Mouse (Mus musculus) hematopoietic stem cell, adult 5-6 weeks (primary cell): ENCODE results near the gene Dnaaf1. TPM values are rescaled to one million over a fixed set of nuclear protein-coding genes. Genes with fewer than 3 reads are reported as not detected.

ENCODE experiments used
- ATAC-seq, 2 experiments: fragments of 125-278 bp in 1 of 2; replicated peaks in 1 of 2; 2 replicates each; pipeline ENCODE4 v1.8.0; 2016 to 2017; ENCODE audit warnings: inconsistent platforms in 2 of 2, mild to moderate bottlenecking in 2 of 2, moderate number of reproducible peaks in 2 of 2, low read depth in 1 of 2, moderate TSS enrichment in 1 of 2; ENCODE audit not compliant: low FRiP score in 2 of 2, poor library complexity in 2 of 2, severe bottlenecking in 2 of 2, insufficient read depth in 1 of 2, low TSS enrichment in 1 of 2
- total RNA-seq: library from RNA; stranded (forward); fragments of 172-1452, 232-1000 nt; gene quantifications from 2 replicates; pipeline ENCODE4 v1.2.3, GENCODE M21; 2017

The Dnaaf1 gene
- total RNA-seq, 1 experiment from 2014 or later = not detected

- ATAC-seq = 0 out of 4 replicates have a peak, but pooled peaks of 1 of the 2 experiments have one; percentile 15
These were observed 60.3 kb downstream of the Dnaaf1 start, which contains the start of gene Kcng4 for GRCm38 (mm10) chr8:119635378-119635777. Kcng4 (minus strand) TSS chr8:119635680.

- ATAC-seq = no peak
These were observed 60.9 kb downstream of the Dnaaf1 start for GRCm38 (mm10) chr8:119635958-119636357.

- no peak for ATAC-seq
These were observed 61.7 kb downstream of the Dnaaf1 start for GRCm38 (mm10) chr8:119636766-119637165.

- ATAC-seq = no peak
These were observed 62.3 kb downstream of the Dnaaf1 start for GRCm38 (mm10) chr8:119637381-119637780.

- no peak for ATAC-seq
These were observed 63.2 kb downstream of the Dnaaf1 start for GRCm38 (mm10) chr8:119638261-119638660.

DNA sequence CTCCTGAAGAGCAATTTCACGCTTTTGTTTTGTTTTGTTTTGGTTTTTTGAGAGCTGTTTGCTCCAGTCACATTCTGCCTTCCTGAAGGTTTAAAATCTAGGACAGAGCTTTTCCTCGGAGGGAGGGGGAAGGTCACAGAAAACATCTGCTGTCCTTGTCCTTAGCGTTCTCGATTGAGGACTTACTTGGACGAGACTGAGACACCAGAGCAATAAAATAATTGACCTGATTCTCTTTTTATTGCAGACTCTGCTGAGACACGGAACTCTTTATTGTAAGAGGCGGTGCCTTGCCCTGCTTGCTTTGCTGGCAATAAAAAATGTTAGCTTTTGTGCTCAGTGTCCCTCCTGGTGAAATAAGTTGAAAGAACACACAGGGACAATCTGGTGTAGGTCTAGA lies 64.8 kb downstream of the Dnaaf1 start:
- no peak for ATAC-seq

DNA sequence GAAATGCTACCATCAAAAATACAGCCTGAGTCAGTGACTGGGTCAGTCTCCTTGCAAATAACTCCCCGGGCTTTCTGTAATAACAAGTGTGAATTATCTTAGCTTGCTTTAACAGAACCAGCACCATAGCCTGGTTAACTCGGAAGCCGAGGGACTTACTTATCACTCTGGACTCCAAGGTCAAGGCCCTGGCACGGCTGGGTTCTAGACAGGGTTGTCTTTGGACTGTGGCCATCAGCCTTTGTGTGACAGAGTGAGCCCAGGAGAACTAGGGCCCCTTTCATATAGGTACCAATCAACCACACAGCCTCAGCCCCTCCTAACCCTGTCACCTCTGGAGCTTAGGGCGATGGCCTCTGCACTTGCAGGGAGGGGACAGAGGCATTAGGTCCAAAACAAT lies 66.0 kb downstream of the Dnaaf1 start:
- ATAC-seq = no peak

DNA sequence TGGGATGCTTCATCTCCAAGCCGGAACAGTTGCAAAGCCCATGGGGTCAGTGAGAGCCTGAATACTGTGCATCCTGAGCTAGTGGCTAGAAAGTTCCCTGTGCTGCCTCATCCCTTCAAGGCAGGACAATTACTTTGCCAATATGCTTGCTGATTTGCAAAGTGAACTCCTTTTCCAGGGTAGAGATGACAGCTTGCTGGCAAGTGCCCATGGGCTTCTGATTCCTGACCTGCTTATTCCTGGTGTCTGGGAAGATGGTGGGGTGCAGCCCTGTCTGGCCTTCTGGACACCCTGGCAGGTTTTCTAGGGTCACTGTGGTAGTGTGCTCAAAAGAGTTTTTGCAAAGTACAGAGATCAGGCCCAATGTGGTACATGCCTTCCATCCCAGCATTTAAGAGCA lies 67.9 kb downstream of the Dnaaf1 start:
- no peak for ATAC-seq

GRCm38 (mm10) chr8:119644429-119644960 lies 69.5 kb downstream of the Dnaaf1 start:
- no peak for ATAC-seq

GRCm38 (mm10) chr8:119644981-119645597 lies 70.1 kb downstream of the Dnaaf1 start:
- no peak for ATAC-seq

DNA sequence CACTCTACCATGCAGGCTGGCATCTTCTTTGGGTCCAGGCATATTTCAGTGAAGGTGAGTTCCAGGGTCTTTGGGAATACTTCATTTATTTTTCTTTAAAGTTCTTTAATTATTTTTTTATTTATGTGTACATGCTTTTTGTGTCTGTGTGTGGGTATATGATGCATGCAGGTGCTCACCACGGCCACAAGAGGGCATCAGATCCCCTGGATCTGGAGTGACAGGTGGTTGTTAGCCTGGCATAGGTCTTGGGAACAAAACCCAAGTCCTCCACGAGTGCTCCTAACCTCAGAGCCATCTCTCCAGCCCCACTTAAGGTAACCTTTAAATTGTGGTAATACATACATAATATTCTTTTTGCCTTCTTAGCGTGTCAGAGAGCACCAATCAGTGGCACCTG lies 71.2 kb downstream of the Dnaaf1 start:
- no peak for ATAC-seq

- no peak for ATAC-seq
These were observed 71.8 kb downstream of the Dnaaf1 start for GRCm38 (mm10) chr8:119646846-119647245.

Other genes with a start within 250 kb of the Dnaaf1 start
- 99.6 and 101 TPM in 2 replicates for gene Hsbp1, start 230.7 kb upstream of the Dnaaf1 start, total RNA-seq
- gene Mlycd, start 180.4 kb upstream of the Dnaaf1 start, total RNA-seq = 4.1 and 10.1 TPM in 2 replicates
- gene Osgin1, start 141.1 kb upstream of the Dnaaf1 start, total RNA-seq = 7.1 and 8.5 TPM in 2 replicates
- gene Necab2, start 128.5 kb upstream of the Dnaaf1 start, total RNA-seq = not detected in 2 replicates
- not detected in 2 replicates for gene Slc38a8, start 73.5 kb upstream of the Dnaaf1 start, total RNA-seq
- 45.5 and 51.2 TPM in 2 replicates for gene Mbtps1, start 16.5 kb upstream of the Dnaaf1 start, total RNA-seq
- 28.0 and 31.6 TPM in 2 replicates for gene Hsdl1, start 52 bp upstream of the Dnaaf1 start, total RNA-seq
- 7.9 and 12.7 TPM in 2 replicates for gene Taf1c, start 30.0 kb downstream of the Dnaaf1 start, total RNA-seq
- not detected in 2 replicates for gene Adad2, start 37.5 kb downstream of the Dnaaf1 start, total RNA-seq
- not detected in 2 replicates for gene Kcng4, start 60.4 kb downstream of the Dnaaf1 start, total RNA-seq
- not detected in 2 replicates for gene Wfdc1, start 91.1 kb downstream of the Dnaaf1 start, total RNA-seq
- not detected in 2 replicates for gene Atp2c2, start 124.8 kb downstream of the Dnaaf1 start, total RNA-seq
- gene Tldc1, start 203.2 kb downstream of the Dnaaf1 start, total RNA-seq = 7.9 and 14.4 TPM in 2 replicates